In genomic region chr9:73380768-73381167, GRCm38 (mm10) we compare ENCODE assay signal across 16 mouse cellular contexts.
"Had no signal": no experiment of that assay in that cellular context is flagged by ENCODE, and none has a peak within 500 bp of the region (broad histone marks: within the 10 kb centered on the region; RNA-seq: fewer than 3 reads in every experiment).

No protein-coding gene starts in this region.

- H3K27me3 ChIP-seq: intestine, embryonic 15.5 days; kidney, embryonic 15.5 days; limb, embryonic 13.5 days; midbrain, embryonic 15.5 days; neural tube, embryonic 12.5 days had no signal

- H3K27ac ChIP-seq: intestine, embryonic 15.5 days; kidney, embryonic 15.5 days; limb, embryonic 13.5 days; midbrain, embryonic 15.5 days; neural tube, embryonic 12.5 days had no signal

- H3K9ac ChIP-seq: intestine, embryonic 15.5 days; kidney, embryonic 15.5 days; limb, embryonic 13.5 days; midbrain, embryonic 15.5 days; neural tube, embryonic 12.5 days had no signal

- ATAC-seq: intestine, embryonic 15.5 days; midbrain, embryonic 15.5 days had no signal

- H3K4me1 ChIP-seq: intestine, embryonic 15.5 days; kidney, embryonic 15.5 days; limb, embryonic 13.5 days; midbrain, embryonic 15.5 days; neural tube, embryonic 12.5 days had no signal

- H3K4me3 ChIP-seq: intestine, embryonic 15.5 days; kidney, embryonic 15.5 days; limb, embryonic 13.5 days; midbrain, embryonic 15.5 days; neural tube, embryonic 12.5 days had no signal

- H3K4me2 ChIP-seq: intestine, embryonic 15.5 days; kidney, embryonic 15.5 days; limb, embryonic 13.5 days; midbrain, embryonic 11.5 days; midbrain, embryonic 15.5 days; neural tube, embryonic 12.5 days had no signal

- DNase-seq: kidney, adult 18-20 months; kidney, postnatal 14 days; left cerebral cortex, postnatal 4 days; lung, adult 18-20 months; lung, postnatal 36 days; retina, postnatal 1 day; right cerebral cortex, postnatal 4 days; spleen, adult 18-20 months; thymus, adult 2 months; thymus, postnatal 25 days had no signal

- H3K9me3 ChIP-seq: intestine, embryonic 15.5 days; kidney, embryonic 15.5 days; limb, embryonic 13.5 days; midbrain, embryonic 15.5 days; neural tube, embryonic 12.5 days had no signal

- H3K36me3 ChIP-seq: intestine, embryonic 15.5 days; kidney, embryonic 15.5 days; limb, embryonic 13.5 days; midbrain, embryonic 15.5 days; neural tube, embryonic 12.5 days had no signal
